Mouse (Mus musculus) heart, embryonic 11.5 days (tissue): ENCODE data around the gene Gpr75. TPM values are rescaled to one million over a fixed set of nuclear protein-coding genes. Genes with fewer than 3 reads are reported as not detected.

Experiments used
- ATAC-seq: fragments of 200-750 bp; cut with Nextera tagmentation; replicated peaks from 2 replicates; pipeline ENCODE4 v1.8.0; 2017; ENCODE audit warnings: moderate library complexity; ENCODE audit not compliant: insufficient number of reproducible peaks, low FRiP score, low TSS enrichment
- H3K27ac ChIP-seq: fragments of 300-500 bp; sonication (generic); 2 replicates; pipeline ENCODE4 v1.5.1; 2014; ENCODE audit warnings: mild to moderate bottlenecking, low read depth, low read length
- H3K27me3 ChIP-seq: fragments of 300-500 bp; sonication (generic); 2 replicates; pipeline ENCODE4 v1.6.1; 2014; ENCODE audit warnings: mild to moderate bottlenecking, low read length, mixed read lengths; ENCODE audit not compliant: control insufficient read depth, insufficient read depth
- H3K36me3 ChIP-seq: fragments of 300-500 bp; sonication (generic); 2 replicates; pipeline ENCODE4 v1.6.1; 2014; ENCODE audit warnings: mild to moderate bottlenecking, low read length, moderate library complexity, mixed read lengths; ENCODE audit not compliant: control insufficient read depth, insufficient read depth
- H3K4me1 ChIP-seq: fragments of 300-500 bp; sonication (generic); 2 replicates; pipeline ENCODE4 v1.6.1; 2014; ENCODE audit warnings: low read length; ENCODE audit not compliant: control insufficient read depth, insufficient read depth
- H3K4me2 ChIP-seq: fragments of 300-500 bp; sonication (generic); 2 replicates; pipeline ENCODE4 v1.6.1; 2014; ENCODE audit warnings: mild to moderate bottlenecking, moderate library complexity
- H3K4me3 ChIP-seq: fragments of 300-500 bp; sonication (generic); 2 replicates; pipeline ENCODE4 v1.5.1; 2014; ENCODE audit warnings: low read depth, low read length
- H3K9ac ChIP-seq: fragments of 300-500 bp; sonication (generic); 2 replicates; pipeline ENCODE4 v1.6.1; 2014; ENCODE audit warnings: mild to moderate bottlenecking, low read depth, low read length, moderate library complexity
- H3K9me3 ChIP-seq: fragments of 300-500 bp; sonication (generic); replicated peaks from 2 replicates; pipeline ENCODE4 v1.6.1; 2016; ENCODE audit warnings: low read length; ENCODE audit not compliant: control insufficient read depth
- whole genome bisulfite sequencing: fragments of 180-500 bp; shearing (Covaris S2); extraction: QIAGEN DNeasy Blood & Tissue Kit; methylation state at CpG from one replicate; pipeline ENCODE4 v1.1.7; 2014; ENCODE audit not compliant: insufficient replicate concordance; 5-methylcytosine and 5-hydroxymethylcytosine counted together
- polyA plus RNA-seq: library from polyadenylated mRNA; unstranded; fragments of >200 nt; fragmentation: Nextera tagmentation; extraction: Ambion mirVana; gene quantifications from 2 replicates; pipeline ENCODE4 v1.2.1, GENCODE M21; 2014

Gene Gpr75
- polyA plus RNA-seq, 1 experiment from 2014 or later, result 0.23 TPM

DNA sequence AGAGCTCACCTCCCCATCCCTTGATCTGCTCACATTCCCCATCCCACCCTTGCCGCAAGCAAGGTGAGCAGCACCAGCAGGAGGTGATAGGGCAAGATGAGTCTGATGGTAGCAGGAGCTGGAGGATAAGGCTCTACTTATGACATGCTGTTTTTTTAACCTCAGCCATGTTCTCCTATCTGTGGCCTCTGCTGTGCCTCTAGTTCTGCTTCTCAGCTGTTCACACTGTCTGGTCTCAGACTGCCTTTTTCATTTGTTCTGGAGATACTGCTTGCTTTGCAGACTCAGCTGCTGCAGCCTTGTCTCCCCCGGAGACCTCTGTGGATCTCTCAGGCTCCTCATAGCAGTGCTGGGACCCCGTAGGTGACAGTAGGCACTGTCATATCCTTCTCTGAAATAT lies 38.1 kb downstream of the Gpr75 start:
- H3K36me3 ChIP-seq, result peaks cover 8% of the 10 kb centered on the region
- H3K9me3 ChIP-seq, result no peaks in the 10 kb centered on the region
- no peak overlapping the region for H3K4me2 ChIP-seq
- no peak overlapping the region for H3K27ac ChIP-seq
- ATAC-seq, result no peak
- H3K4me1 ChIP-seq, result no peaks in the 10 kb centered on the region
- H3K4me3 ChIP-seq, result no peak overlapping the region
- H3K27me3 ChIP-seq, result no peaks in the 10 kb centered on the region
- no peak overlapping the region for H3K9ac ChIP-seq
- 92% methylated on average over 3 of the region's 3 CpGs for WGBS

DNA sequence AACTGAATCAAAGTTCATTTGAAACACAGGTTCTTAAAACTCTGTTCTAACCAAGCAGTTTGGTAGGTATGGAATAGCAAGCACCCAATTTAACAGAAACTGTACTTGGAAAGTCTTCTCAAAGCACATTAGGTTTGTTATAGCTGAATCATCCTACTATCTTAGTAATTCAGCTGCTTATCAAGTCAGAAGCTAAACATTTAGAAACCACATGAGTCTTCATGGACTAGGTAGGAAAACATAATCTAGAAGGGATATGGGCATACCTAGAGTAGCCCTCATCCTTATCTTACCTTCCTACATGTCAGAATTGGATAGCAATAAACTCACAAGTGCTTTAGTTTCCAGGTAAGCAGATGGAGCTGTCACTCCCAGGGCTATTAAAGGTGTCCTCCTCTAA lies 42.9 kb downstream of the Gpr75 start:
- Histone ChIP-seq H3K27ac (no peak overlapping the region), H3K4me1 (no peaks in the 10 kb centered on the region), H3K9me3 (no peaks in the 10 kb centered on the region), H3K36me3 (peaks cover 15% of the 10 kb centered on the region), H3K4me3 (no peak overlapping the region), H3K4me2 (no peak overlapping the region), H3K27me3 (no peaks in the 10 kb centered on the region), H3K9ac (no peak overlapping the region)
- no peak for ATAC-seq

DNA sequence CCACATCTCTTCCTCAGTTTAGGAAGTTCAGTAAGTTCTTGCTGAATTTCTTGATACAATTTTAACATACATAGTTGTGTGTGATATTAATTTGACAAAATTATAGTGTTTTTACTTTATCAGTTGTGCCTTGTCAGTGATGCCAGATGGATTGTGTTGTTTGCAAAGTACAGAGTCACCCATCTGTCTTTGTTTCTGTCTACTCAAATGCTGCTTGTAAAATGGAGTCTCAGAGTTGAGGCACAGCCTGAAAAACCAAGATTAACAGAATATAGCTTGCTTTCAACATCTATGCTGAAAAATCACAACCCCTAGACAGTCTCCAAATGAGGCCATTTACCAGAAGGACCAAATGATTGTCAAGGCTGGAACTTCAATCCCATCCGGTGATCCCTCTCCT lies 43.3 kb downstream of the Gpr75 start:
- no peak overlapping the region for H3K9ac ChIP-seq
- ATAC-seq, result no peak
- H3K4me3 ChIP-seq, result no peak overlapping the region
- H3K4me1 ChIP-seq, result no peaks in the 10 kb centered on the region
- no peak overlapping the region for H3K27ac ChIP-seq
- 100% methylated on average over 1 of the region's 1 CpGs for WGBS
- H3K9me3 ChIP-seq, result no peaks in the 10 kb centered on the region
- no peaks in the 10 kb centered on the region for H3K27me3 ChIP-seq
- H3K4me2 ChIP-seq, result no peak overlapping the region
- H3K36me3 ChIP-seq, result peaks cover 15% of the 10 kb centered on the region

Other genes starting within 250 kb of the Gpr75 start
- 25.0 and 26.2 TPM in 2 replicates for gene Acyp2, start 235.8 kb upstream of the Gpr75 start, polyA plus RNA-seq
- 17.1 and 23.8 TPM in 2 replicates for gene Psme4, start 113.6 kb upstream of the Gpr75 start, polyA plus RNA-seq
- gene Asb3, start 58 bp downstream of the Gpr75 start, polyA plus RNA-seq, result 21.9 and 23.8 TPM in 2 replicates
- 12.6 TPM in 2 replicates for gene Erlec1, start 69.0 kb downstream of the Gpr75 start, polyA plus RNA-seq
- gene Chac2, start 101.0 kb downstream of the Gpr75 start, polyA plus RNA-seq, result 16.7 and 17.2 TPM in 2 replicates